Mouse (Mus musculus): ENCODE data around the gene Zmym2.

The Zmym2 gene

GRCm38 (mm10) chr14:56918532-56918931 is 32.1 kb downstream of the Zmym2 start:
- peak; percentile 23 for DNase-seq (ENCODE audit: low spot score)

- DNase-seq (ENCODE audit: low spot score) = no peak
These were observed 49.0 kb downstream of the Zmym2 start for GRCm38 (mm10) chr14:56935481-56935880.

- DNase-seq (ENCODE audit: low spot score) = no peak
These were observed 53.5 kb downstream of the Zmym2 start for GRCm38 (mm10) chr14:56939903-56940302.

- no peak for DNase-seq (ENCODE audit: low spot score)
These were observed 66.5 kb downstream of the Zmym2 start for GRCm38 (mm10) chr14:56952928-56953327.

- DNase-seq (ENCODE audit: low spot score) = no peak
These were observed 67.9 kb downstream of the Zmym2 start for GRCm38 (mm10) chr14:56954393-56954792.

GRCm38 (mm10) chr14:56963969-56964734 is 77.7 kb downstream of the Zmym2 start:
- peak; percentile 24 for DNase-seq (ENCODE audit: low spot score)

- DNase-seq (ENCODE audit: low spot score) = no peak
These were observed 83.2 kb downstream of the Zmym2 start for GRCm38 (mm10) chr14:56969653-56970052.

GRCm38 (mm10) chr14:56970160-56970559 is 83.7 kb downstream of the Zmym2 start:
- no peak for DNase-seq (ENCODE audit: low spot score)

- no peak for DNase-seq (ENCODE audit: low spot score)
These were observed 91.7 kb downstream of the Zmym2 start for GRCm38 (mm10) chr14:56978045-56978655.

- DNase-seq (ENCODE audit: low spot score) = no peak
These were observed 102.2 kb downstream of the Zmym2 start for GRCm38 (mm10) chr14:56988621-56989020.
